Mouse (Mus musculus): Measurements from ENCODE around the gene Rpn2.

GRCm38 (mm10) chr2:157262506-157262905, 16.3 kb upstream of the Rpn2 start:
- TF ChIP-seq CTCF (conservative IDR thresholded peaks at IDR 0.05; ENCODE audit: insufficient read depth, insufficient read length, low read depth, low read length) (no peak), POLR2A (IDR thresholded peaks at IDR 0.05; ENCODE audit: low read depth, low read length) (no peak)
